Mouse (Mus musculus): ENCODE data around the gene Rin2. TPM values are rescaled to one million over a fixed set of nuclear protein-coding genes. Genes with fewer than 3 reads are reported as not detected.

The Rin2 gene
- polyA plus RNA-seq, 1 experiment = 3.5 TPM

GRCm38 (mm10) chr2:145803822-145804342 lies 128.9 kb downstream of the Rin2 start:
- TF ChIP-seq POLR2A (IDR thresholded peaks at IDR 0.05; ENCODE audit: control insufficient read depth, low read depth, low read length) = no peak
- H3K27me3 ChIP-seq (ENCODE audit: control insufficient read depth, insufficient read depth, low read length) = no peaks in the 10 kb centered on the region
- no peak overlapping the region for H3K27ac ChIP-seq (ENCODE audit: control insufficient read depth, insufficient read depth, low read depth, low read length)
- no peak overlapping the region for H3K4me3 ChIP-seq (ENCODE audit: control insufficient read depth, low read depth, low read length)
- no peaks in the 10 kb centered on the region for H3K4me1 ChIP-seq (ENCODE audit: control insufficient read depth, insufficient read depth, low read length)
- no peaks in the 10 kb centered on the region for H3K36me3 ChIP-seq (ENCODE audit: control insufficient read depth, insufficient read depth, low read length)

- no peaks in the 10 kb centered on the region for H3K27me3 ChIP-seq (ENCODE audit: control insufficient read depth, insufficient read depth, low read length)
- H3K4me3 ChIP-seq (ENCODE audit: control insufficient read depth, low read depth, low read length) = no peak overlapping the region
- no peaks in the 10 kb centered on the region for H3K4me1 ChIP-seq (ENCODE audit: control insufficient read depth, insufficient read depth, low read length)
- no peaks in the 10 kb centered on the region for H3K36me3 ChIP-seq (ENCODE audit: control insufficient read depth, insufficient read depth, low read length)
- TF ChIP-seq POLR2A (IDR thresholded peaks at IDR 0.05; ENCODE audit: control insufficient read depth, low read depth, low read length) (no peak), CTCF (IDR thresholded peaks at IDR 0.05; ENCODE audit: control insufficient read depth, insufficient read depth, insufficient replicate concordance, low read depth, low read length) (no peak)
- H3K27ac ChIP-seq (ENCODE audit: control insufficient read depth, insufficient read depth, low read depth, low read length) = no peak overlapping the region
These were observed 129.5 kb downstream of the Rin2 start for GRCm38 (mm10) chr2:145804524-145804923.

GRCm38 (mm10) chr2:145807276-145807675 lies 132.3 kb downstream of the Rin2 start:
- Histone ChIP-seq H3K4me3 (ENCODE audit: control insufficient read depth, low read depth, low read length) (no peak overlapping the region), H3K36me3 (ENCODE audit: control insufficient read depth, insufficient read depth, low read length) (no peaks in the 10 kb centered on the region), H3K4me1 (ENCODE audit: control insufficient read depth, insufficient read depth, low read length) (no peaks in the 10 kb centered on the region), H3K27me3 (ENCODE audit: control insufficient read depth, insufficient read depth, low read length) (no peaks in the 10 kb centered on the region), H3K27ac (ENCODE audit: control insufficient read depth, insufficient read depth, low read depth, low read length) (no peak overlapping the region)
- TF ChIP-seq CTCF (IDR thresholded peaks at IDR 0.05; ENCODE audit: control insufficient read depth, insufficient read depth, insufficient replicate concordance, low read depth, low read length) (no peak), POLR2A (IDR thresholded peaks at IDR 0.05; ENCODE audit: control insufficient read depth, low read depth, low read length) (no peak)

- Histone ChIP-seq H3K27me3 (ENCODE audit: control insufficient read depth, insufficient read depth, low read length) (no peaks in the 10 kb centered on the region), H3K27ac (ENCODE audit: control insufficient read depth, insufficient read depth, low read depth, low read length) (no peak overlapping the region), H3K4me3 (ENCODE audit: control insufficient read depth, low read depth, low read length) (no peak overlapping the region), H3K36me3 (ENCODE audit: control insufficient read depth, insufficient read depth, low read length) (no peaks in the 10 kb centered on the region), H3K4me1 (ENCODE audit: control insufficient read depth, insufficient read depth, low read length) (no peaks in the 10 kb centered on the region)
- no peak for TF ChIP-seq CTCF (IDR thresholded peaks at IDR 0.05; ENCODE audit: control insufficient read depth, insufficient read depth, insufficient replicate concordance, low read depth, low read length)
- TF ChIP-seq POLR2A (IDR thresholded peaks at IDR 0.05; ENCODE audit: control insufficient read depth, low read depth, low read length) = no peak
These were observed 133.2 kb downstream of the Rin2 start for GRCm38 (mm10) chr2:145808251-145808650.

GRCm38 (mm10) chr2:145808667-145809066 lies 133.7 kb downstream of the Rin2 start:
- Histone ChIP-seq H3K27me3 (ENCODE audit: control insufficient read depth, insufficient read depth, low read length) (no peaks in the 10 kb centered on the region), H3K36me3 (ENCODE audit: control insufficient read depth, insufficient read depth, low read length) (no peaks in the 10 kb centered on the region), H3K4me3 (ENCODE audit: control insufficient read depth, low read depth, low read length) (no peak overlapping the region), H3K27ac (ENCODE audit: control insufficient read depth, insufficient read depth, low read depth, low read length) (no peak overlapping the region), H3K4me1 (ENCODE audit: control insufficient read depth, insufficient read depth, low read length) (no peaks in the 10 kb centered on the region)
- TF ChIP-seq POLR2A (IDR thresholded peaks at IDR 0.05; ENCODE audit: control insufficient read depth, low read depth, low read length) (no peak), CTCF (IDR thresholded peaks at IDR 0.05; ENCODE audit: control insufficient read depth, insufficient read depth, insufficient replicate concordance, low read depth, low read length) (no peak)

- Histone ChIP-seq H3K36me3 (ENCODE audit: control insufficient read depth, insufficient read depth, low read length) (no peaks in the 10 kb centered on the region), H3K4me3 (ENCODE audit: control insufficient read depth, low read depth, low read length) (no peak overlapping the region), H3K4me1 (ENCODE audit: control insufficient read depth, insufficient read depth, low read length) (no peaks in the 10 kb centered on the region), H3K27ac (ENCODE audit: control insufficient read depth, insufficient read depth, low read depth, low read length) (no peak overlapping the region), H3K27me3 (ENCODE audit: control insufficient read depth, insufficient read depth, low read length) (no peaks in the 10 kb centered on the region)
- TF ChIP-seq POLR2A (IDR thresholded peaks at IDR 0.05; ENCODE audit: control insufficient read depth, low read depth, low read length) (no peak), CTCF (IDR thresholded peaks at IDR 0.05; ENCODE audit: control insufficient read depth, insufficient read depth, insufficient replicate concordance, low read depth, low read length) (peak; percentile 46; the same call in 1 of the 2 replicates)
These were observed 135.7 kb downstream of the Rin2 start for GRCm38 (mm10) chr2:145810676-145811075.

GRCm38 (mm10) chr2:145812818-145813217 lies 137.8 kb downstream of the Rin2 start:
- H3K27ac ChIP-seq (ENCODE audit: control insufficient read depth, insufficient read depth, low read depth, low read length) = no peak overlapping the region
- H3K4me3 ChIP-seq (ENCODE audit: control insufficient read depth, low read depth, low read length) = no peak overlapping the region
- no peaks in the 10 kb centered on the region for H3K27me3 ChIP-seq (ENCODE audit: control insufficient read depth, insufficient read depth, low read length)
- TF ChIP-seq POLR2A (IDR thresholded peaks at IDR 0.05; ENCODE audit: control insufficient read depth, low read depth, low read length) (no peak), CTCF (IDR thresholded peaks at IDR 0.05; ENCODE audit: control insufficient read depth, insufficient read depth, insufficient replicate concordance, low read depth, low read length) (no peak)
- no peaks in the 10 kb centered on the region for H3K4me1 ChIP-seq (ENCODE audit: control insufficient read depth, insufficient read depth, low read length)
- no peaks in the 10 kb centered on the region for H3K36me3 ChIP-seq (ENCODE audit: control insufficient read depth, insufficient read depth, low read length)

- Histone ChIP-seq H3K27ac (ENCODE audit: control insufficient read depth, insufficient read depth, low read depth, low read length) (no peak overlapping the region), H3K36me3 (ENCODE audit: control insufficient read depth, insufficient read depth, low read length) (no peaks in the 10 kb centered on the region), H3K4me1 (ENCODE audit: control insufficient read depth, insufficient read depth, low read length) (no peaks in the 10 kb centered on the region), H3K4me3 (ENCODE audit: control insufficient read depth, low read depth, low read length) (no peak overlapping the region), H3K27me3 (ENCODE audit: control insufficient read depth, insufficient read depth, low read length) (no peaks in the 10 kb centered on the region)
- TF ChIP-seq POLR2A (IDR thresholded peaks at IDR 0.05; ENCODE audit: control insufficient read depth, low read depth, low read length) (no peak), CTCF (IDR thresholded peaks at IDR 0.05; ENCODE audit: control insufficient read depth, insufficient read depth, insufficient replicate concordance, low read depth, low read length) (no peak)
These were observed 142.2 kb downstream of the Rin2 start for GRCm38 (mm10) chr2:145817195-145817594.

Measured in testis, adult 2 months (tissue).